Mouse (Mus musculus) E14TG2a.4 (cell line): ENCODE data around the gene Cyfip2.

Experiments
- CTCF ChIP-seq: conservative IDR thresholded peaks from 2 replicates; pipeline ENCODE4 v1.5.1; 2014; ENCODE audit warnings: low read length
- NANOG ChIP-seq: IDR thresholded peaks from 2 replicates; pipeline ENCODE4 v1.6.1; 2014; ENCODE audit warnings: borderline replicate concordance, low read length, mixed read lengths

DNA sequence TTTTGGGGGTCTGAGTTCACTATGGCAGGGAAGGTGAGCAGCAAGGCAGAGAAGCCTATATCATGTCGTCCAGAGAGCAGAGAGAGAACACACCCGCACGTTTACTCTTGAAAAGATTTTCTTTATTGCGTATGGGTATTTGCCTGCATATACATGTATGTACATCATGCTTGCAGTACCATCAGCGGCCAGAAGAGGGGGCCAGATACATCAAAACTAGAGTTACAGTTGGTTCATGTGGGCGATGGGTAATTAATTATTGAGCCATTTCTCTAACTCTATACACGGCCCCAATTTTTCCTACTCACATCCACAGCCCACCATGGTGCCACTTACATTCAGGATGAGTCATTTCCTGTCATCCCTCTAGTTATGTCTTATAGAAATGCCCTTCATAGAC, 96.0 kb downstream of the Cyfip2 start:
- TF ChIP-seq CTCF (peak; percentile 72), NANOG (no peak)
